Mouse (Mus musculus): ENCODE measurements around the gene Ccdc34. TPM values are rescaled to one million over a fixed set of nuclear protein-coding genes. Genes with fewer than 3 reads are reported as not detected.
A peak's percentile ranks its signal among the peaks of the same experiment; 100 is the strongest.

Ccdc34 gene
- polyA plus RNA-seq, 1 experiment from 2014 or later: 25.2 TPM

- no peaks in the 10 kb centered on the region for H3K27me3 ChIP-seq (replicated peaks)
- peak overlapping the region; percentile 45 for H3K4me2 ChIP-seq
- WGBS: 42% methylated on average over 2 of the region's 2 CpGs
- H3K9me3 ChIP-seq: no peaks in the 10 kb centered on the region
- no peak for ATAC-seq (ENCODE audit: extremely low read depth, insufficient number of reproducible peaks, low FRiP score, low TSS enrichment)
- peak overlapping the region; percentile 59 for H3K9ac ChIP-seq
- H3K27ac ChIP-seq (replicated peaks): peak overlapping the region; percentile 81
- H3K4me3 ChIP-seq: no peak overlapping the region
- H3K36me3 ChIP-seq: peaks cover 27% of the 10 kb centered on the region
- H3K4me1 ChIP-seq: peaks cover 32% of the 10 kb centered on the region
These were observed 19.6 kb downstream of the Ccdc34 start for GRCm38 (mm10) chr2:110037221-110037620.

- H3K4me2 ChIP-seq: no peak overlapping the region
- no peak overlapping the region for H3K4me3 ChIP-seq
- H3K4me1 ChIP-seq: peaks cover 42% of the 10 kb centered on the region
- H3K27ac ChIP-seq (replicated peaks): 0 out of 2 replicates have a peak overlapping the region, but pooled peaks have one; percentile 12
- no peaks in the 10 kb centered on the region for H3K9me3 ChIP-seq
- no peak for ATAC-seq (ENCODE audit: extremely low read depth, insufficient number of reproducible peaks, low FRiP score, low TSS enrichment)
- peaks cover 16% of the 10 kb centered on the region for H3K36me3 ChIP-seq
- H3K27me3 ChIP-seq (replicated peaks): no peaks in the 10 kb centered on the region
- 70% methylated on average over 5 of the region's 5 CpGs for WGBS
- H3K9ac ChIP-seq: no peak overlapping the region
These were observed 20.7 kb downstream of the Ccdc34 start for GRCm38 (mm10) chr2:110038341-110038740.

DNA sequence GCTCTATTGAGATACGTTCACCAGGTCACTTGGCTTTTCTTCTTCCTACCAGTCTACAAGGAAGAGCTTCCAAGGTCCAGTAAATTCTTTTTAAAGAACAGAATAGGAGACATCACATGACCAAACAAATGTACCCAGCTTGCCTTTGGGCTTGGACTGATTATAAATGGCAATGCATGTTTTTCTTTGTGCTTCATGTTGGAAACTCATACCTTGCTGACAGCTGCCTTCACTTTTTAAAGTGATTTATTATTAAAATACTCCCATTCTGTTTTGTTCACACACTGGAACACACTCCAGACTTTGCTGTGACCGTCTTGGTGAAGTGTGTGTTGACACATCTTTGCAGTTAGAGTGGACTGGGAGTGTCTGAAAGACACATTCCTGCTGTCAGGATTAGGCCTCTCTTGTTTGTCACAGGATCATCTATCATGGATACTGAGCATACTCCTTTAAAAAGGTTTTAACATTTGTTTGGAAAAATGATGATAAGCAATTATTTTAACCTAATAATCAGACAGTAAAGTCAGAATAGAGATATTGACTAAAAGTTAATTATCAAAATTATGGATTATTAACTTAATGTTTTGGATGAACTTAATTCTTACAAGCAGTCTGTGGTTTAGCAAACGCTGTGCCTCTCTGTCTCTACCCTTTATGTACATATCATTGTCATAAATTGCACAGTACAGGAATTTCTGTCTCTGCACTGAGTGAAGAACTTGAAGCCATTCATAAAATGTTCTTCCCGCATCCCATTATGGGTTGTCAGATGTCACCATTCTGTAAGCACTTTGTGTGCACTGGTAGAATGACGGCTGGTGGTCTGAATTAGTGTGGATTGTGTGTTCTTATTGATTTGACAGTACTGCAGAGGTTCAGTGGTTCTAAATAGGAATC lies 25.5 kb downstream of the Ccdc34 start:
- 0 out of 2 replicates have a peak, but pooled peaks cover 14% of the 10 kb centered on the region for H3K36me3 ChIP-seq
- 40% methylated on average over 5 of the region's 5 CpGs for WGBS
- H3K4me3 ChIP-seq: no peak overlapping the region
- peak; percentile 31; the same call in 1 of the 2 replicates for ATAC-seq (ENCODE audit: extremely low read depth, insufficient number of reproducible peaks, low FRiP score, low TSS enrichment)
- no peaks in the 10 kb centered on the region for H3K9me3 ChIP-seq
- peak overlapping the region; percentile 69 for H3K27ac ChIP-seq (replicated peaks)
- H3K9ac ChIP-seq: no peak overlapping the region
- H3K4me2 ChIP-seq: no peak overlapping the region
- peaks cover 22% of the 10 kb centered on the region for H3K4me1 ChIP-seq
- H3K27me3 ChIP-seq (replicated peaks): no peaks in the 10 kb centered on the region

DNA sequence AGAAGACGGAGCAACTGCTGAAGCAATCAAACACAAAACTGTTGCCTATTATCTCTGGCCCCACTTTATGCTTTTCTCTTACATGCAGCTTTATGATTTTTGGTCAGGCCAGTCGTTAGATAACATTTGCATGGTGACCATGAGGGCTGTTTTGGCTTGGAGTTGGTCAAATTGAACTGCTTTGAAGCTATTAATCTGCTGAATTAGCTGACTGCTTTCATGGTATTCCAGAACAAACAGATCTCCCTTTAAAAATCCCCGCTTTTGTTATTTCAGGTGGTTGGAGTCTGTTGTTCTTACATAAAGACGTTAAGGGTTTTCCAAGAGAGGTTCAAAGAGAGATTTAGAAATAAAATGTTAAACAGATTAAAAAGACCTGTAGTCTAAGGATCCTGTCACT lies 40.8 kb downstream of the Ccdc34 start:
- Histone ChIP-seq H3K27ac (replicated peaks) (no peak overlapping the region), H3K9ac (no peak overlapping the region), H3K36me3 (no peaks in the 10 kb centered on the region), H3K4me3 (no peak overlapping the region), H3K27me3 (replicated peaks) (no peaks in the 10 kb centered on the region), H3K4me2 (no peak overlapping the region), H3K4me1 (no peaks in the 10 kb centered on the region; the same call in 1 of the 2 replicates), H3K9me3 (no peaks in the 10 kb centered on the region)
- 60% methylated on average over 4 of the region's 4 CpGs for WGBS
- ATAC-seq (ENCODE audit: extremely low read depth, insufficient number of reproducible peaks, low FRiP score, low TSS enrichment): no peak

- H3K4me2 ChIP-seq: no peak overlapping the region
- 93% methylated on average over 1 of the region's 1 CpGs for WGBS
- H3K27me3 ChIP-seq (replicated peaks): no peaks in the 10 kb centered on the region
- H3K4me3 ChIP-seq: no peak overlapping the region
- ATAC-seq (ENCODE audit: extremely low read depth, insufficient number of reproducible peaks, low FRiP score, low TSS enrichment): no peak
- no peak overlapping the region for H3K9ac ChIP-seq
- no peak overlapping the region for H3K27ac ChIP-seq (replicated peaks)
- no peaks in the 10 kb centered on the region for H3K36me3 ChIP-seq
- no peaks in the 10 kb centered on the region; the same call in 1 of the 2 replicates for H3K4me1 ChIP-seq
- no peaks in the 10 kb centered on the region for H3K9me3 ChIP-seq
These were observed 45.5 kb downstream of the Ccdc34 start for GRCm38 (mm10) chr2:110063131-110063530.

DNA sequence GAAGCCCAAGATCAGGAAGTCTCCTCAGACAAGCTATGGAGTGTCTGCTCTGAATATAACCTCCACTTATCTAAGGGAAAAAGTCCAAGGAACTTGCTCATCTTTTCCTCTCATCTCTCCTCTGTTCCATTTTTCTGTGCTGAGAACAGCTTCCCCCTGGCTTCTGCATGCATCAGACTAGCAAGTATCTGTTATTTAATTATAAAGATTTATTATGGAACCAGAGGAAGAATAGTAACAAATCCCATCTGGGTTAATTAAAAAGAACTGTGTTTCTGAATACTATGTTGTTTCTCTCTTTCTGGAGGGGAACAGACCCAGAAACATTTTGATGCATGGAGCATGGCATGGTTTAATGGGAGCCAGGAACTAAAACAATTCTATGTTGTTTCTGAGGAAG lies 51.3 kb downstream of the Ccdc34 start:
- Histone ChIP-seq H3K36me3 (no peaks in the 10 kb centered on the region), H3K9me3 (no peaks in the 10 kb centered on the region), H3K4me1 (no peaks in the 10 kb centered on the region), H3K27ac (replicated peaks) (no peak overlapping the region), H3K4me2 (no peak overlapping the region), H3K4me3 (no peak overlapping the region), H3K9ac (no peak overlapping the region), H3K27me3 (replicated peaks) (no peaks in the 10 kb centered on the region)
- no peak for ATAC-seq (ENCODE audit: extremely low read depth, insufficient number of reproducible peaks, low FRiP score, low TSS enrichment)

- H3K4me2 ChIP-seq: no peak overlapping the region
- 0 out of 2 replicates have a peak, but pooled peaks cover 6% of the 10 kb centered on the region for H3K4me1 ChIP-seq
- ATAC-seq (ENCODE audit: extremely low read depth, insufficient number of reproducible peaks, low FRiP score, low TSS enrichment): no peak
- no peaks in the 10 kb centered on the region for H3K36me3 ChIP-seq
- H3K27ac ChIP-seq (replicated peaks): no peak overlapping the region
- 51% methylated on average over 6 of the region's 6 CpGs for WGBS
- no peaks in the 10 kb centered on the region for H3K27me3 ChIP-seq (replicated peaks)
- H3K9ac ChIP-seq: no peak overlapping the region
- no peak overlapping the region for H3K4me3 ChIP-seq
- no peaks in the 10 kb centered on the region for H3K9me3 ChIP-seq
These were observed 55.4 kb downstream of the Ccdc34 start for GRCm38 (mm10) chr2:110073023-110073422.

- Histone ChIP-seq H3K4me3 (no peak overlapping the region), H3K4me1 (0 out of 2 replicates have a peak, but pooled peaks cover 6% of the 10 kb centered on the region), H3K27ac (replicated peaks) (no peak overlapping the region), H3K4me2 (no peak overlapping the region), H3K27me3 (replicated peaks) (no peaks in the 10 kb centered on the region), H3K36me3 (no peaks in the 10 kb centered on the region), H3K9me3 (no peaks in the 10 kb centered on the region), H3K9ac (no peak overlapping the region)
- no peak for ATAC-seq (ENCODE audit: extremely low read depth, insufficient number of reproducible peaks, low FRiP score, low TSS enrichment)
- WGBS: 81% methylated on average over 6 of the region's 6 CpGs
These were observed 57.2 kb downstream of the Ccdc34 start for GRCm38 (mm10) chr2:110074646-110075452.

GRCm38 (mm10) chr2:110077240-110077639 lies 59.6 kb downstream of the Ccdc34 start:
- H3K27me3 ChIP-seq (replicated peaks): no peaks in the 10 kb centered on the region
- WGBS: 19% methylated on average over 2 of the region's 2 CpGs

DNA sequence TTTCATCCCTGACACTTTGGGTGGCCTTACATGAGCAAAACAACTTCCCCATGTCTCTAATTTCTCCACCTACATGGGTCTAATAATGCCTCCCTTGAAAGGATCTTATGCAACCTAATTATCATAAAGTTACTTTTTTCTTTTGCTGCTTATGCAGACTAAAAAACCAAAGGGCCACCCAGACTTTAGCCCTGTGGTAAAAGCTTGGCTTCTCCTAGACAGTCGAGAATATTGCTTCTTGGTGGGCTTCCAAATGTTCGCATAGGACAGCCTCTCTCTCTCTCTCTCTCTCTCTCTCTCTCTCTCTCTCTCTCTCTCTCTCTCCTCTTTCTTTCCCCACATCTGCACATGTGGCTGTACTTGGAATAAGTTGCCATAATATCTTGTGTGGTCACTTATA lies 60.0 kb downstream of the Ccdc34 start:
- no peak overlapping the region for H3K27ac ChIP-seq (replicated peaks)

More at GRCm38 (mm10) chr2:110077240-110077639, 59.6 kb downstream of the Ccdc34 start:
- ATAC-seq (ENCODE audit: extremely low read depth, insufficient number of reproducible peaks, low FRiP score, low TSS enrichment): no peak
- Histone ChIP-seq H3K36me3 (no peaks in the 10 kb centered on the region), H3K9ac (no peak overlapping the region), H3K27ac (replicated peaks) (no peak overlapping the region), H3K4me2 (no peak overlapping the region), H3K9me3 (no peaks in the 10 kb centered on the region), H3K4me3 (no peak overlapping the region), H3K4me1 (peaks cover 15% of the 10 kb centered on the region; the same call in 1 of the 2 replicates)

DNA sequence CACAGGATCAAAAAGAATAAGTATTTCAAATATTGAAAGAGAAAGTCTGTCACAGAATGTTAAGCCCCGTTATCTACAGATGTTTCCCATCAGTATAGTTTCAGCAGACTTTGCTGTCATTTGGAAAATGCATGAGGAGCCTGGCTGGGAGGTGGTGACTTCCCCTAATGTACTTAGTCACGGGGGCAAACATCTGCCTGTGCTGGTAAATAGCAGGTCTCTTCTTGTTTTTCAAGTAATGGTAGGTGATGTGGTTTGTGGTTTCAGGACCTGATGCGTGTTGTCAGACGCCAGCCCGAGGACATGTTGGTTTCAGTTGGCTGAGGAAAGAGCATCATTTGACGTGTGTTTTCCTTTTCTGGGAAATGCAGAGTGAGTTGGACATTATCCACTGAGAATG lies 62.9 kb downstream of the Ccdc34 start:
- no peaks in the 10 kb centered on the region for H3K27me3 ChIP-seq (replicated peaks)
- no peak overlapping the region for H3K4me3 ChIP-seq
- peaks cover 15% of the 10 kb centered on the region; the same call in 1 of the 2 replicates for H3K4me1 ChIP-seq
- no peak overlapping the region for H3K27ac ChIP-seq (replicated peaks)
- ATAC-seq (ENCODE audit: extremely low read depth, insufficient number of reproducible peaks, low FRiP score, low TSS enrichment): no peak
- no peak overlapping the region for H3K9ac ChIP-seq
- no peaks in the 10 kb centered on the region for H3K36me3 ChIP-seq
- whole genome bisulfite sequencing: 73% methylated on average over 6 of the region's 6 CpGs
- H3K4me2 ChIP-seq: no peak overlapping the region
- H3K9me3 ChIP-seq: no peaks in the 10 kb centered on the region

More for the DNA sequence above, 60.0 kb downstream of the Ccdc34 start:
- peaks cover 15% of the 10 kb centered on the region; the same call in 1 of the 2 replicates for H3K4me1 ChIP-seq
- no peaks in the 10 kb centered on the region for H3K36me3 ChIP-seq
- no peaks in the 10 kb centered on the region for H3K9me3 ChIP-seq
- H3K9ac ChIP-seq: no peak overlapping the region
- ATAC-seq (ENCODE audit: extremely low read depth, insufficient number of reproducible peaks, low FRiP score, low TSS enrichment): no peak
- no peak overlapping the region for H3K4me2 ChIP-seq
- H3K27me3 ChIP-seq (replicated peaks): no peaks in the 10 kb centered on the region
- no peak overlapping the region for H3K4me3 ChIP-seq
- WGBS: 64% methylated on average over 2 of the region's 2 CpGs

Data from heart, embryonic 13.5 days (tissue).